Mouse (Mus musculus) heart, postnatal 0 days (tissue): ENCODE measurements around the gene Gm28042. TPM values are rescaled to one million over a fixed set of nuclear protein-coding genes. Genes with fewer than 3 reads are reported as not detected.
A peak's percentile ranks its signal among the peaks of the same experiment; 100 is the strongest.

Experiments
- ATAC-seq: fragments of 200-750 bp; cut with Nextera tagmentation; 2 replicates; pipeline ENCODE4 v1.8.0; 2017; ENCODE audit warnings: low read depth, moderate number of reproducible peaks, moderate library complexity; ENCODE audit not compliant: insufficient read depth
- DNase-seq: peaks from one replicate; pipeline ENCODE4 v3.0.0-alpha.2; 2016; ENCODE audit warnings: low spot score
- H3K27ac ChIP-seq: fragments of 300-500 bp; sonication (generic); 2 replicates; pipeline ENCODE4 v1.5.1; 2014; ENCODE audit warnings: low read depth, mild to moderate bottlenecking
- H3K27me3 ChIP-seq: fragments of 300-500 bp; sonication (generic); 2 replicates; pipeline ENCODE4 v1.6.1; 2014; ENCODE audit warnings: low read length, mixed read lengths; ENCODE audit not compliant: control insufficient read depth, insufficient read depth
- H3K36me3 ChIP-seq: fragments of 300-500 bp; sonication (generic); replicated peaks from 2 replicates; pipeline ENCODE4 v1.6.1; 2014; ENCODE audit warnings: low read length, mixed read lengths; ENCODE audit not compliant: control insufficient read depth, insufficient read depth
- H3K4me1 ChIP-seq: fragments of 300-500 bp; sonication (generic); 2 replicates; pipeline ENCODE4 v1.6.1; 2014; ENCODE audit warnings: antibody characterized with exemption; ENCODE audit not compliant: control insufficient read depth, insufficient read depth
- H3K4me2 ChIP-seq: fragments of 300-500 bp; sonication (generic); 2 replicates; pipeline ENCODE4 v1.6.1; 2014; ENCODE audit warnings: low read depth, mild to moderate bottlenecking, low read length, moderate library complexity
- H3K4me3 ChIP-seq: fragments of 300-500 bp; sonication (generic); 2 replicates; pipeline ENCODE4 v1.5.1; 2014; ENCODE audit warnings: low read depth, low read length
- H3K9ac ChIP-seq: fragments of 300-500 bp; sonication (generic); replicated peaks from 2 replicates; pipeline ENCODE4 v1.6.1; 2014; ENCODE audit warnings: low read depth, low read length, mixed read lengths
- H3K9me3 ChIP-seq: fragments of 300-500 bp; sonication (generic); replicated peaks from 2 replicates; pipeline ENCODE4 v1.6.1; 2016; ENCODE audit warnings: low read length; ENCODE audit not compliant: control insufficient read depth
- CTCF ChIP-seq: IDR thresholded peaks from 2 replicates; pipeline ENCODE4 v1.5.1; 2016; ENCODE audit warnings: antibody characterized with exemption, control low read depth, low read depth
- EP300 ChIP-seq: IDR thresholded peaks from 2 replicates; pipeline ENCODE4 v1.6.1; 2016; ENCODE audit warnings: antibody characterized with exemption, low read depth
- WGBS: fragments of 180-500 bp; shearing (Covaris S2); extraction: QIAGEN DNeasy Blood & Tissue Kit; methylation state at CpG from one replicate; pipeline ENCODE4 v1.1.7; 2014; 5-methylcytosine and 5-hydroxymethylcytosine counted together
- polyA plus RNA-seq: library from polyadenylated mRNA; unstranded; fragments of >200 nt; fragmentation: Nextera tagmentation; extraction: Ambion mirVana; gene quantifications from 2 replicates; pipeline ENCODE4 v1.2.1, GENCODE M21; 2015
- total RNA-seq: library from RNA; depleted of rRNA; stranded (reverse); fragments of >200 nt; gene quantifications from 2 replicates; pipeline ENCODE4 v1.2.3, GENCODE M21; 2014; ENCODE audit warnings: low replicate concordance

Gene Gm28042
- total and polyA plus RNA-seq, 2 experiments from 2014 or later = 1.4 to 18.7 TPM

- no peaks in the 10 kb centered on the region for H3K27me3 ChIP-seq
- peaks cover 28% of the 10 kb centered on the region for H3K36me3 ChIP-seq
- ATAC-seq = no peak
- peaks cover 7% of the 10 kb centered on the region; the same call in 1 of the 2 replicates for H3K4me1 ChIP-seq
- no peak overlapping the region for H3K27ac ChIP-seq
- DNase-seq = no peak
- H3K4me3 ChIP-seq = no peak overlapping the region
- H3K4me2 ChIP-seq = no peak overlapping the region
- TF ChIP-seq CTCF (no peak), EP300 (no peak)
- no peaks in the 10 kb centered on the region for H3K9me3 ChIP-seq
- H3K9ac ChIP-seq = no peak overlapping the region
- WGBS = 77% methylated on average over 3 of the region's 3 CpGs
These were observed 17.4 kb downstream of the Gm28042 start for GRCm38 (mm10) chr2:120044676-120045075.

GRCm38 (mm10) chr2:120046486-120047310, 19.4 kb downstream of the Gm28042 start:
- DNase-seq = no peak
- WGBS = 77% methylated on average over 14 of the region's 14 CpGs
- no peaks in the 10 kb centered on the region for H3K9me3 ChIP-seq
- no peaks in the 10 kb centered on the region for H3K27me3 ChIP-seq
- peaks cover 8% of the 10 kb centered on the region for H3K36me3 ChIP-seq
- H3K4me3 ChIP-seq = no peak overlapping the region
- no peak overlapping the region for H3K4me2 ChIP-seq
- H3K27ac ChIP-seq = no peak overlapping the region
- TF ChIP-seq CTCF = no peak
- TF ChIP-seq EP300 = no peak
- no peak overlapping the region for H3K9ac ChIP-seq
- H3K4me1 ChIP-seq = peaks cover 7% of the 10 kb centered on the region; the same call in 1 of the 2 replicates
- no peak for ATAC-seq

- H3K36me3 ChIP-seq = no peaks in the 10 kb centered on the region
- no peak overlapping the region for H3K4me2 ChIP-seq
- WGBS = 72% methylated on average over 9 of the region's 9 CpGs
- no peak overlapping the region for H3K9ac ChIP-seq
- no peak overlapping the region for H3K27ac ChIP-seq
- H3K4me3 ChIP-seq = no peak overlapping the region
- ATAC-seq = no peak
- no peaks in the 10 kb centered on the region for H3K27me3 ChIP-seq
- H3K9me3 ChIP-seq = no peaks in the 10 kb centered on the region
- TF ChIP-seq EP300 = no peak
- TF ChIP-seq CTCF = no peak
- DNase-seq = no peak
- H3K4me1 ChIP-seq = peaks cover 7% of the 10 kb centered on the region; the same call in 1 of the 2 replicates
These were observed 20.9 kb downstream of the Gm28042 start for GRCm38 (mm10) chr2:120048173-120048572.

- peak; percentile 40; the same call in 1 of the 2 replicates for ATAC-seq
- TF ChIP-seq CTCF = peak; percentile 82
- TF ChIP-seq EP300 = no peak
- Histone ChIP-seq H3K9ac (no peak overlapping the region), H3K4me1 (peaks cover 8% of the 10 kb centered on the region), H3K9me3 (no peaks in the 10 kb centered on the region), H3K36me3 (no peaks in the 10 kb centered on the region), H3K27me3 (no peaks in the 10 kb centered on the region), H3K4me2 (no peak overlapping the region), H3K27ac (no peak overlapping the region), H3K4me3 (no peak overlapping the region)
- 61% methylated on average over 10 of the region's 10 CpGs for WGBS
- peak; percentile 44 for DNase-seq
These were observed 22.5 kb downstream of the Gm28042 start for GRCm38 (mm10) chr2:120049632-120050274.

GRCm38 (mm10) chr2:120051405-120051804, 24.1 kb downstream of the Gm28042 start:
- H3K4me1 ChIP-seq = peaks cover 24% of the 10 kb centered on the region
- DNase-seq (no peak), ATAC-seq (no peak)
- no peak for TF ChIP-seq EP300
- no peak for TF ChIP-seq CTCF
- no peak overlapping the region for H3K4me2 ChIP-seq
- 54% methylated on average over 6 of the region's 6 CpGs for WGBS
- H3K36me3 ChIP-seq = no peaks in the 10 kb centered on the region
- no peaks in the 10 kb centered on the region for H3K9me3 ChIP-seq
- H3K27me3 ChIP-seq = no peaks in the 10 kb centered on the region
- H3K4me3 ChIP-seq = no peak overlapping the region
- no peak overlapping the region for H3K9ac ChIP-seq
- H3K27ac ChIP-seq = no peak overlapping the region
